Mouse (Mus musculus) heart, adult 2 months (tissue): ENCODE data around the gene Mdk. TPM values are rescaled to one million over a fixed set of nuclear protein-coding genes. Genes with fewer than 3 reads are reported as not detected.

Source experiments
- DNase-seq, 2 experiments: peaks; one replicate each; pipeline ENCODE4 v3.0.0; 2021
- H3K27ac ChIP-seq: fragments of 200-600 bp; 2 replicates; pipeline ENCODE4 v1.8.1; 2022
- H3K27me3 ChIP-seq: fragments of 200-500 bp; 2 replicates; pipeline ENCODE4 v1.6.1; 2012; ENCODE audit warnings: mild to moderate bottlenecking, low read length, inconsistent platforms, mixed read lengths; ENCODE audit not compliant: control insufficient read depth, insufficient read depth
- H3K36me3 ChIP-seq: fragments of 200-500 bp; 2 replicates; pipeline ENCODE4 v1.6.1; 2012; ENCODE audit warnings: low read length, inconsistent platforms; ENCODE audit not compliant: control insufficient read depth, insufficient read depth
- H3K4me1 ChIP-seq: fragments of 200-500 bp; 2 replicates; pipeline ENCODE4 v1.6.1; 2011; ENCODE audit warnings: low read length; ENCODE audit not compliant: control insufficient read depth, insufficient read depth
- H3K4me3 ChIP-seq: fragments of 200-600 bp; 2 replicates; pipeline ENCODE4 v1.8.1; 2022
- H3K79me2 ChIP-seq: fragments of 200-500 bp; replicated peaks from 2 replicates; pipeline ENCODE4 v1.6.1; 2012; ENCODE audit warnings: mild to moderate bottlenecking, inconsistent platforms, low read length, moderate library complexity, mixed read lengths; ENCODE audit not compliant: control insufficient read depth, insufficient read depth
- H3K9ac ChIP-seq: fragments of 200-500 bp; 2 replicates; pipeline ENCODE4 v1.6.1; 2012; ENCODE audit warnings: low read depth, mild to moderate bottlenecking, control low read depth, inconsistent platforms, low read length, mixed read lengths
- CTCF ChIP-seq: fragments of 200-600 bp; IDR thresholded peaks from 2 replicates; pipeline ENCODE4 v1.8.1; 2022; ENCODE audit warnings: antibody characterized with exemption, mild to moderate bottlenecking, moderate library complexity
- EP300 ChIP-seq: fragments of 200-500 bp; IDR thresholded peaks from 2 replicates; pipeline ENCODE4 v1.6.1; 2011; ENCODE audit warnings: low read depth, low read length, control low read depth; ENCODE audit not compliant: insufficient read depth
- POLR2A ChIP-seq: fragments of 200-500 bp; IDR thresholded peaks from 2 replicates; pipeline ENCODE4 v1.6.1; 2011; ENCODE audit warnings: mild to moderate bottlenecking, low read depth, low read length, control low read depth; ENCODE audit not compliant: insufficient read depth
- whole genome bisulfite sequencing: fragments of 180-500 bp; shearing (Covaris S2); methylation state at CpG from one replicate; pipeline ENCODE4 v1.1.7; 2018; 5-methylcytosine and 5-hydroxymethylcytosine counted together
- intact Hi-C: fragments of 180-260 bp; cut with DNase I; formaldehyde crosslinking; loops from one replicate; pipeline ENCODE4 v1.15.1; 2025
- polyA plus RNA-seq: library from polyadenylated mRNA; depleted of rRNA; stranded (reverse); fragments of >200 nt; gene quantifications from 2 replicates; pipeline ENCODE4 v1.2.3, GENCODE M21; 2012
- total RNA-seq, 2 experiments: library from RNA; stranded (reverse); gene quantifications; 2 replicates each; pipeline ENCODE4 v1.2.3; 2021

The Mdk gene
- total and polyA plus RNA-seq, 3 experiments: 2.5 to 4.1 (median 2.8) TPM

- no peak for DNase-seq
- no peak for TF ChIP-seq POLR2A
- TF ChIP-seq CTCF: no peak
- intact Hi-C loops: no loop called here
- 64% methylated on average over 3 of the region's 3 CpGs for WGBS
- Histone ChIP-seq H3K4me3 (no peak overlapping the region), H3K27ac (no peak overlapping the region), H3K36me3 (no peaks in the 10 kb centered on the region; the same call in 1 of the 2 replicates), H3K79me2 (no peaks in the 10 kb centered on the region), H3K4me1 (no peaks in the 10 kb centered on the region), H3K9ac (no peak overlapping the region), H3K27me3 (no peaks in the 10 kb centered on the region)
These were observed 19.5 kb downstream of the Mdk start for GRCm38 (mm10) chr2:91912616-91913015.

GRCm38 (mm10) chr2:91906141-91906540 is 26.0 kb downstream of the Mdk start:
- H3K4me1 ChIP-seq: no peaks in the 10 kb centered on the region
- H3K27me3 ChIP-seq: no peaks in the 10 kb centered on the region
- intact Hi-C loops: no loop called here
- DNase-seq: no peak
- no peaks in the 10 kb centered on the region for H3K36me3 ChIP-seq
- no peak overlapping the region for H3K27ac ChIP-seq
- H3K79me2 ChIP-seq: no peaks in the 10 kb centered on the region
- TF ChIP-seq CTCF: no peak
- no peak for TF ChIP-seq POLR2A
- TF ChIP-seq EP300: no peak
- 92% methylated on average over 2 of the region's 2 CpGs for WGBS
- H3K9ac ChIP-seq: no peak overlapping the region
- no peak overlapping the region for H3K4me3 ChIP-seq

- Histone ChIP-seq H3K36me3 (no peaks in the 10 kb centered on the region), H3K4me3 (no peak overlapping the region), H3K4me1 (no peaks in the 10 kb centered on the region), H3K79me2 (no peaks in the 10 kb centered on the region), H3K9ac (no peak overlapping the region), H3K27ac (no peak overlapping the region), H3K27me3 (no peaks in the 10 kb centered on the region)
- 75% methylated on average over 5 of the region's 5 CpGs for WGBS
- DNase-seq: no peak
- intact Hi-C loops: no loop called here
- TF ChIP-seq CTCF (no peak), POLR2A (no peak), EP300 (no peak)
These were observed 27.3 kb downstream of the Mdk start for GRCm38 (mm10) chr2:91904618-91905307.

GRCm38 (mm10) chr2:91903171-91903925 is 28.7 kb downstream of the Mdk start:
- Histone ChIP-seq H3K36me3 (no peaks in the 10 kb centered on the region), H3K79me2 (no peaks in the 10 kb centered on the region), H3K27ac (no peak overlapping the region), H3K9ac (no peak overlapping the region), H3K27me3 (no peaks in the 10 kb centered on the region), H3K4me3 (no peak overlapping the region), H3K4me1 (no peaks in the 10 kb centered on the region)
- intact Hi-C loops: no loop called here
- TF ChIP-seq EP300 (no peak), POLR2A (no peak), CTCF (no peak)
- WGBS: 80% methylated on average over 3 of the region's 3 CpGs
- no peak for DNase-seq

GRCm38 (mm10) chr2:91902336-91902735 is 29.8 kb downstream of the Mdk start:
- H3K27ac ChIP-seq: no peak overlapping the region
- H3K9ac ChIP-seq: no peak overlapping the region
- intact Hi-C loops: no loop called here
- no peak for TF ChIP-seq EP300
- no peak for TF ChIP-seq POLR2A
- TF ChIP-seq CTCF: no peak
- DNase-seq: no peak
- no peaks in the 10 kb centered on the region for H3K36me3 ChIP-seq
- no peaks in the 10 kb centered on the region for H3K27me3 ChIP-seq
- no peaks in the 10 kb centered on the region for H3K4me1 ChIP-seq
- H3K4me3 ChIP-seq: no peak overlapping the region
- no peaks in the 10 kb centered on the region for H3K79me2 ChIP-seq
- WGBS: 79% methylated on average over 5 of the region's 5 CpGs

GRCm38 (mm10) chr2:91900431-91900830 is 31.7 kb downstream of the Mdk start:
- WGBS: 88% methylated on average over 8 of the region's 8 CpGs
- no peak for DNase-seq
- Histone ChIP-seq H3K27me3 (no peaks in the 10 kb centered on the region), H3K4me3 (no peak overlapping the region), H3K9ac (no peak overlapping the region), H3K79me2 (no peaks in the 10 kb centered on the region), H3K4me1 (no peaks in the 10 kb centered on the region), H3K36me3 (no peaks in the 10 kb centered on the region), H3K27ac (no peak overlapping the region)
- TF ChIP-seq CTCF: no peak
- TF ChIP-seq POLR2A: no peak
- no peak for TF ChIP-seq EP300
- intact Hi-C loops: no loop called here
